Mouse (Mus musculus) lung, postnatal 0 days (tissue): ENCODE data around the gene Pla2g1b. TPM values are rescaled to one million over a fixed set of nuclear protein-coding genes. Genes with fewer than 3 reads are reported as not detected.

ENCODE experiments used
- ATAC-seq: fragments of 200-750 bp; cut with Nextera tagmentation; 2 replicates; pipeline ENCODE4 v1.8.0; 2017; ENCODE audit warnings: moderate library complexity
- DNase-seq: peaks from one replicate; pipeline ENCODE4 v3.0.0-alpha.2; 2016; ENCODE audit warnings: low spot score
- H3K27ac ChIP-seq: fragments of 300-500 bp; sonication (generic); 2 replicates; pipeline ENCODE4 v1.5.1; 2014; ENCODE audit warnings: antibody characterized with exemption, mild to moderate bottlenecking, low read length, mixed read lengths
- H3K27me3 ChIP-seq: fragments of 300-500 bp; sonication (generic); replicated peaks from 2 replicates; pipeline ENCODE4 v1.6.1; 2014; ENCODE audit warnings: low read length, mixed read lengths; ENCODE audit not compliant: insufficient read depth
- H3K36me3 ChIP-seq: fragments of 300-500 bp; sonication (generic); 2 replicates; pipeline ENCODE4 v1.6.1; 2014; ENCODE audit warnings: low read length, mixed read lengths; ENCODE audit not compliant: insufficient read depth
- H3K4me1 ChIP-seq: fragments of 300-500 bp; sonication (generic); 2 replicates; pipeline ENCODE4 v1.6.1; 2014; ENCODE audit warnings: antibody characterized with exemption, low read depth, low read length, mixed read lengths; ENCODE audit not compliant: insufficient read depth
- H3K4me2 ChIP-seq: fragments of 300-500 bp; sonication (generic); replicated peaks from 2 replicates; pipeline ENCODE4 v1.6.1; 2014; ENCODE audit warnings: low read depth, mild to moderate bottlenecking, low read length, moderate library complexity, mixed read lengths
- H3K4me3 ChIP-seq: fragments of 300-500 bp; sonication (generic); 2 replicates; pipeline ENCODE4 v1.5.1; 2014; ENCODE audit warnings: low read depth, low read length
- H3K9ac ChIP-seq: fragments of 300-500 bp; sonication (generic); replicated peaks from 2 replicates; pipeline ENCODE4 v1.6.1; 2014; ENCODE audit warnings: low read depth, mild to moderate bottlenecking
- H3K9me3 ChIP-seq: fragments of 300-500 bp; sonication (generic); 2 replicates; pipeline ENCODE4 v1.6.1; 2016; ENCODE audit warnings: low read length, mixed read lengths
- CTCF ChIP-seq: IDR thresholded peaks from 2 replicates; pipeline ENCODE4 v1.5.1; 2016; ENCODE audit warnings: antibody characterized with exemption, mild to moderate bottlenecking
- EP300 ChIP-seq: IDR thresholded peaks from 2 replicates; pipeline ENCODE4 v1.6.1; 2016; ENCODE audit warnings: antibody characterized with exemption, mild to moderate bottlenecking, control low read depth
- WGBS: fragments of 180-500 bp; shearing (Covaris S2); extraction: QIAGEN DNeasy Blood & Tissue Kit; methylation state at CpG from one replicate; pipeline ENCODE4 v1.1.7; 2014; 5-methylcytosine and 5-hydroxymethylcytosine counted together
- polyA plus RNA-seq: library from polyadenylated mRNA; unstranded; fragments of >200 nt; fragmentation: Nextera tagmentation; extraction: Ambion mirVana; gene quantifications from 2 replicates; pipeline ENCODE4 v1.2.1, GENCODE M21; 2015

Gene Pla2g1b
- polyA plus RNA-seq, 1 experiment from 2014 or later, result 71.7 TPM

DNA sequence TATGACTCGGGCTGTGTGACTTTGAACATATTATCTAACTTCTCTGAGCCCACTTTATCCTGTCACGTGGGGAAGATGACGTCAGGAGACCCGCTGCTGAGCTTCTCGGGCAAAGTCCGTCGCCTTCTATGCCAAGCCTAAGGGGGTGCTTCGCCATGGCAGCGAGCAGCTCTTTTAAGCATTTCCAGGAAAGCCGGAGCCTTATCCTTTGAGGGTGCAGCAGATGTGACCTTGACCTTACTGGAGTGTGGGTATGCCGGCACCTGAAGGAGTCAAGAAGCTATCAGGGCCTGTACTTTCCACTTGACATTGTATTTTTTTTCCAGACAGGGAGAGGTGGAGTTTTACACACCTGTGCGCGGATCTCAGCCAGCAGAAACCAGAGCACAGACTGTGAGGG is 7.1 kb upstream of the Pla2g1b start:
- H3K4me3 ChIP-seq, result no peak overlapping the region
- H3K27ac ChIP-seq, result no peak overlapping the region
- DNase-seq, result no peak
- ATAC-seq, result no peak
- no peaks in the 10 kb centered on the region for H3K4me1 ChIP-seq
- TF ChIP-seq CTCF (no peak), EP300 (no peak)
- no peaks in the 10 kb centered on the region for H3K9me3 ChIP-seq
- H3K9ac ChIP-seq, result no peak overlapping the region
- H3K36me3 ChIP-seq, result no peaks in the 10 kb centered on the region
- WGBS, result 40% methylated on average over 13 of the region's 13 CpGs
- no peak overlapping the region for H3K4me2 ChIP-seq
- no peaks in the 10 kb centered on the region for H3K27me3 ChIP-seq

DNA sequence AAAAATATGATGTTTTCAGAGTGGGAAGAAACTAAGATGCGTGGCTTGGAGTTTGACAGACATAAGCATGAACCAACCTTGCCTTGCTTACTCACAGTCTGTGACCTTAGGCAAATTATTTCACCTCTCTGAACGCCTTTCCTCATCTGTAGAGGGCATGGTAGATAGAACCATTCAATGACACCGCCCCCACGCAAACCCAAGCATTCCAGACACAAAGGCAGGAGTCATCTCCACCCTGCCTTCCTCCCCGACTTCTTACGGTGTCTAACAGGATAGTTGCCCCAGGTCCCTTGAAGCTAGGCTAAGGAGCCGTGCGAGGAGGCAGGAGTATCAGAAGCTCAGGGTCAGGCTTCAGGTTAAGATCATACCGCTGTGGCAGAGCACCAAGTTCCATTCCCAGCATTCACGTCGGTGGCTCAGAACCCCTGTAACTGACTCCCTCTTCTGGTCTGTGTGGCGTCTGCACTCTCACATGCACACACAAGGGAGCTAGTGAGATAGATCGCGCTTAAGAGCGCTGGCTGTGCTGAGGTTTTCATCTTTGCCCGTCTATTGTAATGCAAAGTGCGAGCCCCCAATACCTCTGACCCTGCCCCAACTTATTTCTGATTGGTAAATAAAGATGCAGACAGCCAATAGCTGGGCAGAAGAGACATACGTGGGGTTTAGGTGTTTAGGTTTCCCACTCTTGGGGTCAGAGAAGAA is 1.5 kb upstream of the Pla2g1b start:
- Histone ChIP-seq H3K4me3 (no peak overlapping the region), H3K27me3 (no peaks in the 10 kb centered on the region), H3K4me1 (no peaks in the 10 kb centered on the region), H3K36me3 (no peaks in the 10 kb centered on the region), H3K9ac (no peak overlapping the region), H3K27ac (no peak overlapping the region), H3K4me2 (no peak overlapping the region), H3K9me3 (no peaks in the 10 kb centered on the region)
- no peak for DNase-seq
- WGBS, result 78% methylated on average over 18 of the region's 18 CpGs
- ATAC-seq, result no peak
- TF ChIP-seq CTCF, result no peak
- TF ChIP-seq EP300, result no peak

DNA sequence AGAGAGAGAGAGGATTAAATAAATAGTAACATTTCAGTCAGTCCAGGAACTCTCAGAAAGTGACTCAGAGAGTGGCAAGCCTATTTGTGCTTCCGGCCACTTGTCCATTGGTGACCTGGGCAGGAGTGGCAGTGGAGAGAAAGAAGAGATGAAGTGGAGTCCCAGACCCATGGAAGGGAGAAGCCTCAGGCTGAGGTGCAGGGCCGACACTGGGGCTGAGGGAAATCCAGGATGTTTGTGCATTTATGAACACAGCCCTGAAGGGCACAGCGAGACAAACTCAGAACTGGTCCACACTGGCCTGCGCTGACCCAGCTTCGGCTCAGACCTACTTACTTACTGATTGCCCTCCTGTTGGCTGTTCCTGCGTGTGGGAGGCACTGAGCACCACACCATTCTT is 3.7 kb downstream of the Pla2g1b start:
- H3K27ac ChIP-seq, result no peak overlapping the region
- ATAC-seq, result peak; percentile 89

DNA sequence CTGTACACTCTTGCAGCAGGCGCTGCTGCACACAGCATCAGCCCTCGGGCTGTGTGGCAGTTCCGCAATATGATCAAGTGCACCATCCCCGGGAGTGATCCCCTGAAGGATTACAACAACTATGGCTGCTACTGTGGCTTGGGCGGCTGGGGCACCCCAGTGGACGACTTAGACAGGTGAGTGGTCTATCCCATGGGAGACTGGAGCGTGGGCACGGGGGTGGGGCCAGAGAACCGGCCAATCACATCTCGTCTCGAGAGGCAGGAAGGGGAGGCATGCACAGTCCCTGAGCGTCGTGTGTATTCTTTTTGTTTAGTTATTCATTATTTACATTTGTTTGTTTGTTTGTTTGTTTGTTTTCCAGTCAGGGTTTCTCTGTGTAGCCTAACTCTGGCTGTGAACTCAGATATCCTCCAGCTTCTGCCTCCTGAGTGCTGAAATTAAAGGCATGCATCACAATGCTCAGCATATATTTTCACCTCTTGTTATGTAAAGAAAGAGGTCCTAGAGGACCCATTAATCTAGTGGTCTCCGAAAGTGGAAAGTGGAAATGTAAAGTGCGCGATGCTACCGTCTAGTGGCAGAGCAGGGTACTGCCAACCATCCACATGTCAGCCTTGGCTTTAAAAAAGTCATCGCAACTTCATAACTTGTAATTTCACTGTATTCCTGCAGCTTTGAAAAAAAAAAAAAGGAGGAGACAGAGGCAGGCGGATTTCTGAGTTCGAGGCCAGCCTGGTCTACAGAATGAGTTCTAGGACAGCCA is 4.9 kb downstream of the Pla2g1b start:
- H3K36me3 ChIP-seq, result no peaks in the 10 kb centered on the region
- H3K4me2 ChIP-seq, result 0 out of 2 replicates have a peak overlapping the region, but pooled peaks have one; percentile 19
- WGBS, result 33% methylated on average over 20 of the region's 20 CpGs
- H3K9me3 ChIP-seq, result no peaks in the 10 kb centered on the region
- ATAC-seq, result no peak
- H3K27ac ChIP-seq, result no peak overlapping the region
- no peak for TF ChIP-seq EP300
- TF ChIP-seq CTCF, result peak; percentile 89
- peaks cover 4% of the 10 kb centered on the region for H3K4me1 ChIP-seq
- DNase-seq, result peak; percentile 49
- no peak overlapping the region for H3K9ac ChIP-seq
- no peaks in the 10 kb centered on the region for H3K27me3 ChIP-seq
- H3K4me3 ChIP-seq, result no peak overlapping the region

More for the DNA sequence above, 3.7 kb downstream of the Pla2g1b start:
- H3K9me3 ChIP-seq, result no peaks in the 10 kb centered on the region
- H3K4me1 ChIP-seq, result peaks cover 4% of the 10 kb centered on the region; the same call in 1 of the 2 replicates
- H3K27me3 ChIP-seq, result no peaks in the 10 kb centered on the region
- no peak overlapping the region for H3K4me2 ChIP-seq
- H3K36me3 ChIP-seq, result no peaks in the 10 kb centered on the region
- TF ChIP-seq EP300, result no peak
- no peak for TF ChIP-seq CTCF
- H3K4me3 ChIP-seq, result no peak overlapping the region
- 43% methylated on average over 6 of the region's 6 CpGs for WGBS
- DNase-seq, result peak; percentile 88
- H3K9ac ChIP-seq, result no peak overlapping the region

DNA sequence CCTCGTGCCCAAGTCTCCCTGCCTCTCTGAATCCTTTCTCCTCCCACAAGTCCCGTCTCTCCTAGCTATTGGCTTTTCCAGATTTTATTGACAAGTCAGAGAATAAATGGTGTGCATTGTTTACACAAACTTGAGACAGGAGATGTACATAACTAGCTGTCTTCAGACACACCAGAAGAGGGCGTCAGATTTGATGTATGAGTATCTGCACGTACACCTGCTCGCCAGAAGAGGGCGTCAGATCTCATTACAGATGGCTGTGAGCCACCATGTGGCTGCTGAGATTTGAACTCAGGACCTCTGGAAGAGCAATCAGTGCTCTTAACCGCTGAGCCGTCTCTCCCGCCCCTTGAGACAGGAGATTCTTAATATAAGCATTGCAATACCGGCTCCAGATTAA is 7.1 kb downstream of the Pla2g1b start:
- peak; percentile 4 for DNase-seq
- no peaks in the 10 kb centered on the region for H3K9me3 ChIP-seq
- 74% methylated on average over 10 of the region's 10 CpGs for WGBS

DNA sequence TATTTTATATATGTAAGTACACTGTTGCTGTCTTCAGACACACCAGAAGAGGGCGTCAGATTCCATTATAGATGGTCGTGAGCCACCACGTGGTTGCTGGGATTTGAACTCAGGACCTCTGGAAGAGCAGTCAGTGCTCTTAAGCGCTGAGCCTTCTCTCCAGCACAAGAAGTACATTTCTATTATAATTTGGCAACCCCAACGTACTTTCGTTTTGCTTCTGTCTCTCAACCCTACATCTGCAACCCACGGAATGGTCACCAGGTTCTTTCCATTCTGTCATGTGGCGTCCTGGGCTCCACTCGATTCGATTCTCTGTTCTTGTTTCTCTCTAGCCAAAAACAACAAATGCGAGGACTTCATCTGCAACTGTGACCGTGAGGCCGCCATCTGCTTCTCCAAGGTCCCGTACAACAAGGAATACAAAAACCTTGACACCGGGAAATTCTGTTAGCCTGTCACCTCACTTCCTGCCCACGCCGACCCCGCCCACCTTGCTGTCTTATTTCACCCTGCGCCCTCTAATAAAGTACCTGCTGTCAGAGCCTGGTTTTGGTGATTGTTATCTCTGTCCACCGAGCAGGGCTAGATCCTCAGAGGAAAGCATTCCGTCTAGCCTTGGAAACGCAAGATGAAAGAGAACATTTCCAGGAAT is 8.2 kb downstream of the Pla2g1b start:
- WGBS, result 58% methylated on average over 22 of the region's 22 CpGs
- ATAC-seq (no peak), DNase-seq (no peak)

More for the DNA sequence above, 7.1 kb downstream of the Pla2g1b start:
- no peak overlapping the region for H3K4me3 ChIP-seq
- TF ChIP-seq CTCF (peak; percentile 44), EP300 (no peak)
- no peaks in the 10 kb centered on the region for H3K27me3 ChIP-seq
- no peaks in the 10 kb centered on the region for H3K36me3 ChIP-seq
- no peak for ATAC-seq
- no peak overlapping the region for H3K4me2 ChIP-seq
- no peak overlapping the region for H3K9ac ChIP-seq
- H3K27ac ChIP-seq, result no peak overlapping the region
- H3K4me1 ChIP-seq, result peaks cover 4% of the 10 kb centered on the region

More for the DNA sequence above, 8.2 kb downstream of the Pla2g1b start:
- H3K4me1 ChIP-seq, result peaks cover 4% of the 10 kb centered on the region
- H3K4me3 ChIP-seq, result no peak overlapping the region
- H3K27ac ChIP-seq, result no peak overlapping the region
- H3K27me3 ChIP-seq, result no peaks in the 10 kb centered on the region
- H3K9me3 ChIP-seq, result no peaks in the 10 kb centered on the region
- no peak for TF ChIP-seq EP300
- TF ChIP-seq CTCF, result no peak
- H3K9ac ChIP-seq, result no peak overlapping the region
- H3K36me3 ChIP-seq, result 0 out of 2 replicates have a peak, but pooled peaks cover under 1% of the 10 kb centered on the region
- no peak overlapping the region for H3K4me2 ChIP-seq
